In the genomic region with DNA sequence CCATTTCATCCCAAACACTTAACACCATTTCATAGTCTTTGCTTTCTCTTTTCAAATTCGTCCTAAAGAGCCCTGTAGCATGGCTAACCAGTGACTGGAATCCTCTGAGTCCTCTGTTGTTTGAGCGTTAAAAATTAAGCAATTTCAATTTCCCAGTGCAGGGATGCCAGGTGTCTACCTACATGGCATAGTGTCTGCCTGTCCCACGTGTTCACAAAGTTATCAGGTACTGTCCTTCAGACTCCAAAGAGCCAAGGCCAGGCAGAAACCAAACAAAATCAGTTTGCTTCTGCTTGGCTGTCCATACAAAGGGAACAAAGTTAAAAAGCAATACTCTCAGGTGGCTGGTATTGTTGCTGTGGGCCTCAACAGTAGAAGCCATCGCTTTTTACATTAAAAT, we compare ENCODE assay signal across 30 mouse cellular contexts.
"Had no signal": no experiment of that assay in that cellular context is flagged by ENCODE, and none has a peak within 500 bp of the region (broad histone marks: within the 10 kb centered on the region; RNA-seq: fewer than 3 reads in every experiment).

No protein-coding gene starts in this region.

- DNase-seq: layer of hippocampus, postnatal 36 days; left cerebral cortex, postnatal 4 days; liver, embryonic 13.5 days; lung, adult 18-20 months; lung, adult 2 months; lung, embryonic 14.5 days; lung, postnatal 10 days; lung, postnatal 14 days; lung, postnatal 36 days; lung, postnatal 4 days; midbrain, embryonic 14.5 days had no signal

- H3K4me2 ChIP-seq: limb, embryonic 12.5 days; limb, embryonic 13.5 days; limb, embryonic 15.5 days; liver, embryonic 13.5 days; lung, embryonic 14.5 days; lung, embryonic 15.5 days; midbrain, embryonic 11.5 days; midbrain, embryonic 12.5 days; midbrain, embryonic 13.5 days; midbrain, embryonic 15.5 days; neural tube, embryonic 12.5 days; neural tube, embryonic 13.5 days had no signal

- H3K9me3 ChIP-seq: limb, embryonic 10.5 days; limb, embryonic 12.5 days; limb, embryonic 13.5 days; limb, embryonic 15.5 days; liver, embryonic 13.5 days; lung, embryonic 15.5 days; megakaryocyte, embryonic 14.5 days; midbrain, embryonic 10.5 days; midbrain, embryonic 12.5 days; midbrain, embryonic 13.5 days; midbrain, embryonic 15.5 days; neural tube, embryonic 12.5 days; neural tube, embryonic 13.5 days had no signal

- H3K4me3 ChIP-seq: left cerebral cortex, adult 2 months; limb, embryonic 10.5 days; limb, embryonic 12.5 days; limb, embryonic 13.5 days; limb, embryonic 15.5 days; liver, embryonic 13.5 days; lung, embryonic 15.5 days; megakaryocyte, embryonic 14.5 days; midbrain, embryonic 10.5 days; midbrain, embryonic 12.5 days; midbrain, embryonic 13.5 days; midbrain, embryonic 15.5 days; myocyte; neural tube, embryonic 12.5 days; neural tube, embryonic 13.5 days had no signal

- H3K27me3 ChIP-seq: liver, embryonic 13.5 days; midbrain, embryonic 13.5 days; midbrain, embryonic 15.5 days; neural tube, embryonic 12.5 days; neural tube, embryonic 13.5 days had no signal

- H3K27ac ChIP-seq: left cerebral cortex, adult 2 months; limb, embryonic 10.5 days; limb, embryonic 12.5 days; limb, embryonic 13.5 days; limb, embryonic 15.5 days; liver, embryonic 13.5 days; liver, embryonic 14.5 days; lung, embryonic 15.5 days; macrophage; midbrain, embryonic 10.5 days; midbrain, embryonic 12.5 days; midbrain, embryonic 13.5 days; midbrain, embryonic 15.5 days; neural tube, embryonic 12.5 days; neural tube, embryonic 13.5 days had no signal

- ATAC-seq: lung, postnatal 0 days; midbrain, embryonic 13.5 days; midbrain, embryonic 15.5 days; midbrain, embryonic 16.5 days had no signal

- H3K9ac ChIP-seq: limb, embryonic 12.5 days; limb, embryonic 13.5 days; limb, embryonic 15.5 days; liver, embryonic 13.5 days; liver, embryonic 14.5 days; lung, embryonic 14.5 days; lung, embryonic 15.5 days; midbrain, embryonic 12.5 days; midbrain, embryonic 13.5 days; midbrain, embryonic 15.5 days; neural tube, embryonic 12.5 days; neural tube, embryonic 13.5 days had no signal

- H3K4me1 ChIP-seq: liver, embryonic 13.5 days; megakaryocyte, embryonic 14.5 days had no signal

- H3K36me3 ChIP-seq: limb, embryonic 10.5 days; limb, embryonic 12.5 days; limb, embryonic 13.5 days; limb, embryonic 15.5 days; liver, embryonic 13.5 days; lung, embryonic 15.5 days; midbrain, embryonic 10.5 days; midbrain, embryonic 12.5 days; midbrain, embryonic 13.5 days; midbrain, embryonic 15.5 days; neural tube, embryonic 12.5 days; neural tube, embryonic 13.5 days had no signal
